Mouse (Mus musculus) lung, adult 2 months (tissue): ENCODE results near the gene Gak. TPM values are rescaled to one million over a fixed set of nuclear protein-coding genes. Genes with fewer than 3 reads are reported as not detected.
A peak's percentile ranks its signal among the peaks of the same experiment; 100 is the strongest.

ENCODE experiments used
- DNase-seq: peaks from one replicate; pipeline ENCODE4 v3.0.0; 2022
- H3K4me1 ChIP-seq: fragments of 200-500 bp; 2 replicates; pipeline ENCODE4 v1.6.1; 2011; ENCODE audit warnings: low read length; ENCODE audit not compliant: control insufficient read depth, insufficient read depth
- H3K4me3 ChIP-seq: fragments of 200-500 bp; replicated peaks from 2 replicates; pipeline ENCODE3; 2011; ENCODE audit warnings: low read depth, mild to moderate bottlenecking, control low read depth, low read length; ENCODE audit errors: extremely low read depth
- CTCF ChIP-seq: fragments of 200-500 bp; IDR thresholded peaks from 2 replicates; pipeline ENCODE4 v1.5.1; 2011; ENCODE audit warnings: mild to moderate bottlenecking, low read length, control low read depth; ENCODE audit not compliant: insufficient read depth
- POLR2A ChIP-seq: fragments of 200-500 bp; IDR thresholded peaks from 2 replicates; pipeline ENCODE4 v1.6.1; 2011; ENCODE audit warnings: low read depth, mild to moderate bottlenecking, control low read depth, low read length, borderline replicate concordance; ENCODE audit errors: extremely low read depth
- WGBS: fragments of 180-500 bp; shearing (Covaris S2); methylation state at CpG from one replicate; pipeline ENCODE4 v1.1.7; 2018; 5-methylcytosine and 5-hydroxymethylcytosine counted together
- polyA plus RNA-seq: library from polyadenylated mRNA; depleted of rRNA; stranded (reverse); fragments of >200 nt; gene quantifications from 2 replicates; pipeline ENCODE4 v1.2.3, GENCODE M21; 2012

The Gak gene
- polyA plus RNA-seq, 1 experiment: 87.5 TPM

- peak overlapping the region; percentile 98 for H3K4me3 ChIP-seq
- TF ChIP-seq POLR2A (no peak), CTCF (no peak)
These were observed 493 bp downstream of the Gak start for GRCm38 (mm10) chr5:108628891-108629633.

GRCm38 (mm10) chr5:108626050-108626660, 3.4 kb downstream of the Gak start:
- Histone ChIP-seq H3K4me1 (peaks cover 13% of the 10 kb centered on the region), H3K4me3 (no peak overlapping the region)
- DNase-seq: no peak
- WGBS: 79% methylated on average over 4 of the region's 4 CpGs
- TF ChIP-seq CTCF (no peak), POLR2A (no peak)

More at GRCm38 (mm10) chr5:108628891-108629633, 493 bp downstream of the Gak start:
- H3K4me1 ChIP-seq: peaks cover 8% of the 10 kb centered on the region
- WGBS: 1% methylated on average over 32 of the region's 32 CpGs
- no peak for DNase-seq

- Histone ChIP-seq H3K4me1 (peaks cover 4% of the 10 kb centered on the region), H3K4me3 (no peak overlapping the region)
- TF ChIP-seq POLR2A: no peak
- WGBS: 55% methylated on average over 2 of the region's 2 CpGs
- no peak for DNase-seq
These were observed 7.7 kb downstream of the Gak start for GRCm38 (mm10) chr5:108621870-108622269.

GRCm38 (mm10) chr5:108610426-108610825, 19.1 kb downstream of the Gak start:
- 97% methylated on average over 1 of the region's 1 CpGs for WGBS
- TF ChIP-seq POLR2A: no peak
- no peak for TF ChIP-seq CTCF
- DNase-seq: no peak

GRCm38 (mm10) chr5:108602537-108602936, 27.0 kb downstream of the Gak start:
- H3K4me1 ChIP-seq: no peaks in the 10 kb centered on the region
- DNase-seq: no peak
- H3K4me3 ChIP-seq: no peak overlapping the region
- 85% methylated on average over 9 of the region's 9 CpGs for WGBS
- TF ChIP-seq POLR2A (no peak), CTCF (no peak)

More at GRCm38 (mm10) chr5:108610426-108610825, 19.1 kb downstream of the Gak start:
- Histone ChIP-seq H3K4me3 (no peak overlapping the region), H3K4me1 (no peaks in the 10 kb centered on the region)

- Histone ChIP-seq H3K4me3 (no peak overlapping the region), H3K4me1 (no peaks in the 10 kb centered on the region)
- 30% methylated on average over 1 of the region's 1 CpGs for WGBS
- no peak for DNase-seq
- TF ChIP-seq CTCF: no peak
- no peak for TF ChIP-seq POLR2A
These were observed 29.6 kb downstream of the Gak start for GRCm38 (mm10) chr5:108599923-108600322.

GRCm38 (mm10) chr5:108581361-108581891, 48.1 kb downstream of the Gak start:
- WGBS: 94% methylated on average over 3 of the region's 3 CpGs
- DNase-seq: no peak
- Histone ChIP-seq H3K4me1 (no peaks in the 10 kb centered on the region), H3K4me3 (no peak overlapping the region)
- no peak for TF ChIP-seq CTCF
- TF ChIP-seq POLR2A: no peak

- H3K4me3 ChIP-seq: no peak overlapping the region
- H3K4me1 ChIP-seq: no peaks in the 10 kb centered on the region
- TF ChIP-seq POLR2A: no peak
- no peak for TF ChIP-seq CTCF
- 89% methylated on average over 6 of the region's 6 CpGs for WGBS
- no peak for DNase-seq
These were observed 56.5 kb downstream of the Gak start for GRCm38 (mm10) chr5:108573054-108573453.

- WGBS: 77% methylated on average over 1 of the region's 1 CpGs
- no peak for TF ChIP-seq POLR2A
- no peak for TF ChIP-seq CTCF
- peaks cover 7% of the 10 kb centered on the region for H3K4me1 ChIP-seq
- DNase-seq: no peak
- H3K4me3 ChIP-seq: no peak overlapping the region
These were observed 58.6 kb downstream of the Gak start for GRCm38 (mm10) chr5:108570991-108571390.

GRCm38 (mm10) chr5:108567104-108567503, 62.5 kb downstream of the Gak start:
- DNase-seq: peak; percentile 15

More at GRCm38 (mm10) chr5:108567104-108567503, 62.5 kb downstream of the Gak start:
- Histone ChIP-seq H3K4me3 (no peak overlapping the region), H3K4me1 (peaks cover 7% of the 10 kb centered on the region)
- TF ChIP-seq CTCF: no peak
- no peak for TF ChIP-seq POLR2A
- WGBS: 43% methylated on average over 2 of the region's 2 CpGs
